Mouse (Mus musculus) left cerebral cortex, postnatal 14 days (tissue): Measurements from ENCODE around the gene Nme2. TPM values are rescaled to one million over a fixed set of nuclear protein-coding genes. Genes with fewer than 3 reads are reported as not detected.
"Not testable (repeated sequence)": the region's sequence is repeated elsewhere in the genome, so short reads cannot be mapped to it uniquely, and the experiment has no call there.

Experiments used
- DNase-seq, 2 experiments: peaks; one replicate each; pipeline ENCODE4 v3.0.0; 2021 to 2022; ENCODE audit warnings: low spot score in 2 of 2, mixed read lengths in 1 of 2
- intact Hi-C: fragments of 180-260 bp; cut with DNase I; formaldehyde crosslinking; loops from one replicate; pipeline ENCODE4 v1.15.1; 2025
- total RNA-seq, 2 experiments: library from RNA; stranded (reverse); gene quantifications; 2 replicates each; pipeline ENCODE4 v1.2.3; 2021

The Nme2 gene
- total RNA-seq, 2 experiments from 2014 or later = 93.0 to 113 TPM

DNA sequence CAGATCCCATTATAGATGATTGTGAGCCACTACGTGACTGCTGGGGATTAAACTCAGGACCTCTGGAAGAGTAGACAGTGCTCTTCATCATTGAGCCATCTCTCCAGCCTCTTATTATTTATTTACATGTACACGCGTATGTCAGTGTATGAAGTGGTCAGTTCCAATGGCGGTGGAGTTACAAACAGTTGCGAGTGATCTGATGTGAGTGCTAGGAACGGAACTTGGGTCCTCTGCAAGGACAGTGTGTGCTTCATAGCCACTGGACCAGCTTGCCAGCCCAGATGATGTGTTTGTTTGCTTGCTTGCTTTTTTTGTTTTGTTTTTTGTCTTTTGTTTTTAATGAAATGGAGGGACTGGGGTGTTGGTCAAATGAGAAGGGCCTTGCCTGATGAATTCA, 13.1 kb upstream of the Nme2 start:
- intact Hi-C loops = loop anchor here (2.0 to 10.0 kb wide), 3 partner anchors 26 to 256 kb away; no protein-coding TSS in a partner anchor

DNA sequence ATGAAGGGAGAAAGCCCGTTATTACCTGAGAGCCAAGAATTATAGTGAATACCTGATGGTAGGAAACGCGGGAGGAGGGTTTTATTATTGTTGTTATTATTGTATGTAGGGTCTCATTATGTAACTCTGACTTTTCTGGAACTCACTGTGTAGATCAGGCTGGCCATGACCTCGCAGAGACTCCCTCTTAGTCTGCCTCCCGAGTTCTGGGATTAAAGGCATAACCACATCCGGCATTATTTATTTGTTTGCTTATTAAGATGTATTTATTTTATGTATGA, 12.7 kb upstream of the Nme2 start:
- intact Hi-C loops = loop anchor here (2.0 to 10.0 kb wide), 3 partner anchors 26 to 256 kb away; no protein-coding TSS in a partner anchor
- DNase-seq = no peak

More for the DNA sequence above, 13.1 kb upstream of the Nme2 start:
- no peak for DNase-seq

DNA sequence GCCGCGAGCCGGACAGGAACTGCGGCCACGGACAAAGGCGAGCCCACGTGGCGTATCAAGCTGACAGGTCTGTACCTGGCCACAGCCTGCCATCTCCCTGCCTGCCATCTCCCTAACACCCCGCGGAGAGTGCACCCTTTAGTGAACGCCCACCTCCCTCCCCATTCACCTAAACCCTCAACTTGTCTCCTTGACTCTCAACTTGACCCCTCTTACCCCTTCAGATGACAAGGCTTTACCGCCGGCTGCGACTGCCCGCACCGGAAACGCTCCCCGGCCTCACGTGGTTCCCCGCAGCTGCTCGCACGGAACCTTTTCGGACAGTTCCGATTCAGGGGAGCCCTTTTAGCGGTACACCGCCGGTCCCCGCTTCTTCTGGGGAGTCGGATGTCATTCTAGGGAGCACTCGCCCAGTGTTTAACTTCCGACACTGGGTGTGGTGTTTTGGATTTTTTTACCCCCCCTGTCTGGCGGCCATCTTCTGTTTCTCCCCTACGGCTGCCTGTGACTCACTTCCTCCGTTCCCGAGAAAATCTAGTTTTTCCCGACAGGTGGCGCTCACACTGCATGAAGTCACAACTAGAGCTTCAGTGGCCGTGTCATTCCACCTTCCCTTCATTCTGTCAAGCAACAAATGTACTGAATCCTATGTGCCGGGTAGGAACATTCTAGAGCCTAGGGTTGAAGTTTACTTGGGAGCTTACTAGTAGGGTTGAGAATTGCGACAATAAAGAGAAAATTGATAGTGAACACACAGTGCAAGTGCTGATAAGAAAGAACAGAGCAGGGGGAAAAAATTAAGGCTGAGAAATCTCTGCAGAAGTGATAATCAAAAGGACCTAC, 12.2 kb upstream of the Nme2 start, which contains the start of the genes Gm20390 and Nme1:
Gm20390 (minus strand) TSS at position 289 of the 843 bp plus-strand sequence.
Nme1 (minus strand) TSS at position 517 of the 843 bp plus-strand sequence.
- DNase-seq = peak; percentile 99

DNA sequence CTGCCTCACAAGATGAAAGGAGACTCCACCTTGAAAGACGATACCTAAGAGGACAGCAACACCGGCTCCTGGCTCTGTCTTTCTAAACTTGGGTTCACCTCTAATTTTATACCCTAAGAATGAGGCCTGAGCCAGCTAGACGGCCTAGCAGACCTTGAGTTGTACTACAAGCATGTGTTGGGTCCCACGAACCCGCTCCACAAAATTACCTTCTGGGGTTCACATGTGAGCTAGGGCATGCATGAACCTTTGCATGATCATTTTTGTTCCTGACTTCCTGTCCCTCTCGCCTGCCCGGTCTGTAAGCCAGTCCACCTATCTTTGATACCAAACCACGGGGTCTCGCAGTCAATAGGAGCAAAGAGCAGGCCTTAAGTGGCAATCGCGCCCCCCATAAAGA, 11.3 kb upstream of the Nme2 start:
- intact Hi-C loops = loop anchor here (10.0 kb wide), 1 partner anchor 257 kb away; no protein-coding TSS in a partner anchor
- DNase-seq = no peak

More for the DNA sequence above, 12.2 kb upstream of the Nme2 start, which contains the start of the genes Gm20390 and Nme1:
- intact Hi-C loops = loop anchor here (2.0 to 10.0 kb wide), 3 partner anchors 27 to 257 kb away; no protein-coding TSS in a partner anchor

DNA sequence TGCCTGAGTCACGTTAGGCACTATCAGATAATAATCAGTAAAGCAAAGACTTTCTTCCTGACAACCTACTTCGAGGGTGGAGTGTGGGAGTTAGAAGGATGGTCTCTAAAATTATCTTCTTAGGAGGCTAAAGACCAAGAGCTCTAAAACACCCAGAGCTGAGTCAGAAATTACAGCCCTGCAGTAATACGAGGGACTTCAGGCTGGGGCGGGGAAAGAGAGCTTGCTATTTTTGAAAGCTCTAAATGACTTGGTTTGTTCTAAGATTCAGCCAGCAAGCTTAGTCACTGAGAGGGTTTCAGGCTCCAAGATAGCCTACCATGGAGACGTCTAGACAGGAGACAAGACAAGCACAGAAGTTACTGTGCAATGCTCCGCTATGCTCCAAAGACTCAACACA, 9.3 kb upstream of the Nme2 start:
- intact Hi-C loops = loop anchor here (10.0 kb wide), 1 partner anchor 259 kb away; no protein-coding TSS in a partner anchor
- no peak for DNase-seq

DNA sequence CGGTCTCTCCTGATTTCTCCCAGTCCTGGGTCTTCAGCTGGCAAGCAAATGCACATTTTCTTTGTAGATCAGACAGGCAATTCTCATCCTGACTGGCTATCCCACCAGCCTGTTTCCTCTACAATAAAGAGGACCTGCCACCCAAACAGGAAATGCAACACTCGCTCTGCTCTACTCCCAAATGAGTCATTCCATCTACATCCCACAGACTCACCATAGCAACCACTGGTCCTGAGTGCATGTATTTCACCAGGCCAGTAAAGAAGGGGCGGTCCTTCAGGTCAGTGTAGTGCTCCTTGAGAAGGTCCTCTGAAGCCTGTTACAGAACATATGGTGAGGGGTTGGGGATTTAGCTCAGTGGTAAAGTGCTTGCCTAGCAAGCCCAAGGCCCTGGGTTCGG, 7.0 kb upstream of the Nme2 start:
- DNase-seq = no peak
- intact Hi-C loops = loop anchor here (10.0 kb wide), 1 partner anchor 262 kb away; no protein-coding TSS in a partner anchor

DNA sequence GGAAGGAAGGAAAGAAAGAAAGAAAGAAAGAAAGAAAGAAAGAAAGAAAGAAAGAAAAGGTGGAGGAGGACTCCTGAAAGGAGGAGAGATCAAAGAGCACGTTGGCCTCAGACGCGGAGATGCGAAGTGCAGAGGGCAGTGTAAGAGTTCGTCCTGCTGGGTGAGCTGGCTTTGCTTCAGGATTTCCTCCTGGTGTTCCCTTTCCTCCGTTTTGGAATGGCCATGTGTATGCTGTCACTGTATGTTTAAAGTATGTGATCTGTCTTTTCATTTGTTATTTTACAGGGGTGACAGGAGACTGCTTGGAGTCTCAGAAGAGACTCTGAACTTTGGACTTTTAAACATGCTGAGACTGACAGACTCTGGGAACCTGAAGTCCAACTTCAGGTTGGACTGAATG, 5.4 kb upstream of the Nme2 start:
- intact Hi-C loops = loop anchor here (10.0 kb wide), 1 partner anchor 263 kb away; no protein-coding TSS in a partner anchor
- DNase-seq = no peak

DNA sequence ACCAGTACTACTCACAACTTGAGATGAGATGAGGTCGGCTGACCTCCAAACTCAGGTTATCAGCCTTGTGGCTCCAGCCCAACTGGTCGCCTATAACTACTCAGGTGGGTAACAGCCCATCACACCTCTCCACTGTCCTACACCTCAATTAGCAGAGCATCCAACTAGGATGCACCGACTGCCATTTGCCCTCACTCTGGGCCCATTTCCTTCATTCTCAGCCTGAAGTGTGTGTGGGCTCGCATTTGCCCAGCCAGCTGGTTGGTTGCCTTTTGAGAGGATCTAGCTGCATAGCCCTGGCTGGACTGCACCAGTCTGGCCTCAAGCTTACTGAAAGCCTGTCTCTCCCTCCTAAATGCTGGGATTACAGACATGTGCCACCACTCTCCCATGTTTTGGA, 1.7 kb upstream of the Nme2 start:
- intact Hi-C loops = no loop called here
- DNase-seq = no peak

DNA sequence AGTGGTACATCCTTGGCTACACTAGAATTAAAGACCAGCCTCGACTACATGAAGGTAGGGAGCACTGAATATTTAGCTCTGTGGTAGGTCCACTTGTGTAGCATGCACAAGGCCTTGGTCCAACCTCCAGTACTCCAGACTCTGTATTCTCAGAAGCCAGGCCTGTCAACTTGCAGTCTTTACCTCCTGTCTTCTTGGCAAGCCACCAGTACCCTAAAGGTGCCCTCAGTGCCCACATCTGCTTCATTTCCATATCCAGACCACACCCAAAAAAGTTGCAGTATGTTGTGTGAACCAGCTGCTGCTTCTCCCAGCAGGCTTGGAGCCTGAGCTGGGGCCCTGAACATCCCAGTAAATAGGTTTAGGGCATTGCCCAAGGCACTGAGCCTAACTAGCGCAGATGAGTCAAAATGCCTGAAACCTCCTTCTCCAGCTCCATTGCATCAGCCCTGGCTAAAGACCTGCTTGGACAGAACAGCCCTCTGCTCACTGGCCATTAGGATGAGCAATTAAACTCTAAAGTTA, 1.0 kb upstream of the Nme2 start:
- intact Hi-C loops = no loop called here
- DNase-seq = no peak

DNA sequence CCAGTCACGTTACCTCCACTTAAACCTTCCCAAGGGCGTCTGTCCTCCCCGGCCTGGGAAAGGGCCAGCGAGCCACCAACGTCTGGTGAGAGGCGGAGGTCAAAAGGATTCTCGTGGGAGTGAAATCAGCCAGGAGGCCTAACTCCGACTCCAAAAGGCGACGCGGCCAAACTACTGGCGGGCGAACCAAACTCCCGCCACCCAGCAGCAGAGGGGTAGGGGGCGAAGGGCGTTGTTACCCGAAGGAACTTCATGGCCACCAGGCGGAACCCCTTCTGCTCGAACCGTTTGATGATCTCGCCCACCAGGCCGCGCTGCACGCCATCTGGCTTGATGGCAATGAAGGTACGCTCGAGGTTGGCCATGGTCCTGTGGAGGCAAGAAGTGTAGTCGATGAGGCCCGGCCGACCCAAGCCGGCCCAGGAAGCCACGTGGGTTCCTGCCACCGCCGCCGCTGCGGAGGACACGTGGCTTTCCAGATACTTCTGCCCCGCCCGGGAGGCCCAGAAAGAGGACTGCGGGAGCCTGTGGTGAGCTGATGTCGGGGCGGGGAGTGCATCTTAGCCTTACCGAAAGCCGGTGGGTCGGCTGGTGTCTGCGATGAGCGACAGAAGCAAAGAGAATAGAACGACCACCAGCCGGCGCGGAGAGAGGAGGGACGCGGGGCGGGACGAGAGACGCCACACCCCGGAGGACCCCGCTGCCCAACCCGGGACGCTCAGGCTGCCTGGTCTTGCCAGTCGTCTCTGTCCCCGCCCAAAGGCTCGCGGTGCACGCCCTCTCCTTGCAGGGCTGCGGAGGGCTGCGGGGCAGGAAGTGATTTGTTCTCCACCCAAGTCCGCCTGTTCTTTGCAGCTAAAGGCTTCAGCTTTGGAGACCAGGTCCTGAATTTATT, 556 bp downstream of the Nme2 start:
- intact Hi-C loops = no loop called here

DNA sequence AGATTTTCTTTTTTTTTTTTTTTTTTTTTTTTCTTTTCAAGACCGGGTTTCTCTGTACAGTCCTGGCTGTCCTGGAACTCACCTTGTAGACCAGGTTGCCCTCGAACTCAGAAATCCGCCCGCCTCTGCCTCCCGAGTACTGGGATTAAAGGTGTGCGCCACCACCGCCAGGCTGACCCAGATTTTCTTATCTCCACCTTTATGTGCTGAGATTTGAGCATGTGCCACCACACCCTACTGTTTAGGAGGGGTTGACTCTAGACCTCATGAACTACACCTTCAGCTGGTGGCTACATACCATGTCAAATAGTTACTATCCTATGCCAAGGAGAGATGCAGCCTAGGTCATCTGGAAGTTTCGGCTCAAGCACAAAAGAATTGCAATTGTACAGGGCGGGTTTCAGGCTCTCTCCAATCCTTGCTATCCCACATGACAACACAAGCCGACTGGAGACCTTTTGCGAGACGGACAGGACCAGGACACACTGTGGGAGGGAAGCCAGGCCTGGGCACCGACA, 1.3 kb downstream of the Nme2 start:
- no peak for DNase-seq
- intact Hi-C loops = no loop called here

More for the DNA sequence above, 556 bp downstream of the Nme2 start:
- peak; percentile 79 to 87 for DNase-seq

DNA sequence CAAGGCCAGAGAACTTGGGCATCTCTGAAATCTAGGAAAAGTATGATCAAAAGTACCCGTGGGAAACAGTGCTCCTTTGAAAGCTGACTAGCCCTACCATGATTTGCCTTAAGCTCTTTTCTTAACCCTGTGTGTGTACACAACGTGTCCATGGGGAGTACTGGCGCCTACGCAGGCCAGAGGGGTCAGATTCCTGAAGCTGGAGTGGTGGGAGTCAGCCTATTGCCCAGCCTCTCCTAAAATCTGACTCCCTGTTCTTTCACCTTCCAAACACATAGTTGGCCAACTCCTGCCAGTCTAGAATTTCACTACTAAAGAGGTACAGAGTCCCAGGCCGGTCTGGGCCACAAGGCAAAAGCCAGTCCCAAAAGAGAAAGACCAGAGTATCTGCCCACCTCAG, 3.7 kb downstream of the Nme2 start:
- intact Hi-C loops = no loop called here
- no peak for DNase-seq

DNA sequence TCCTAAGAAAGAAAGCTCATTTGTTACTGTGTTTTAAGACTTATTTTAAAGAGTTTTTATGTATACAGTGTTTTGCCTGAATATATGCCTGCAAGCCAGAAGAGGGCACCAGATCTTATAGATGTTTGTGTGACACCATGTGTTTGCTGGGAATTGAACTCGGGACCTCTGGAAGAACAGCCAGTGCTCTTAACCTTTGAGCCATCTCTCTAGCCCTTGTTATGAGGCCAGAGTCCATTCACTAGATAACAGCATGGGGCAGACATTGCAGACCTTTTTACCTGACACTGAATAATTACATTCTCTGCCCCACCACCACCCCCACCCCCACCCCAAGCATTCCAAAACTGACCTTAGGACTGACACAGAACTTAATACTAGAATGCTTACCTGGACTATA, 6.0 kb downstream of the Nme2 start:
- intact Hi-C loops = no loop called here
- DNase-seq = no peak

DNA sequence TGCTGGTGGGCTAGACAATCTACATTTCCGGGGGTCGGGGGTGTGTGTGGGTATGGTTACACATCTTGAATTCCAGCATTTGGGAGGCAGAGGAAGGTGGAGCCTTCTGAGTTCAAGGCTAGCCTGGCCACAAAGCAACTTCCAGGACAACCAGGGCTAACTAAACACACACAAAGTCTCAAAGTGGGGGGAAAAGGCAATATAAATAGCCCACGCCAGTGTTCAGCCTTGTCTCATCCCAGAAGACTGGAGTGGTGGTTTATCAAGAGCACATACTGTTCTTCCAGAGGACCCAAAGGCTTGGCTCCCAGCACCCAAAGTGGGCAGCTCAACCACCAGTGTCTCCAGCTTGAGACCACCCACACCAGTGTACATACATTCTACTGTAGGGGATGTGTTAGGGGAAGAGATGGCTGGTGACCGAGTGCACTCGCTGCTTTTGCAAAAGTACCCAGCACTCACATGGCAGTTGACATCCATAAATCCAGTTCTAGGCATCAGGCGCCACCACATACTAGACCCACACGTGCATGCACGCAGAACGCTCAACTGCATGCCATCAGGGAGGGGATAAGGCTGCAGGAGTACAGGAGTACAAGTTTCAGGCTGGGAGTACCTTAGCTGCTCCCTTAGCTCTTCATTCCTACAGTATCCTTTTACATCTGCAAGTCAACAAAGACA, 7.0 kb downstream of the Nme2 start:
- DNase-seq = no peak
- intact Hi-C loops = no loop called here

DNA sequence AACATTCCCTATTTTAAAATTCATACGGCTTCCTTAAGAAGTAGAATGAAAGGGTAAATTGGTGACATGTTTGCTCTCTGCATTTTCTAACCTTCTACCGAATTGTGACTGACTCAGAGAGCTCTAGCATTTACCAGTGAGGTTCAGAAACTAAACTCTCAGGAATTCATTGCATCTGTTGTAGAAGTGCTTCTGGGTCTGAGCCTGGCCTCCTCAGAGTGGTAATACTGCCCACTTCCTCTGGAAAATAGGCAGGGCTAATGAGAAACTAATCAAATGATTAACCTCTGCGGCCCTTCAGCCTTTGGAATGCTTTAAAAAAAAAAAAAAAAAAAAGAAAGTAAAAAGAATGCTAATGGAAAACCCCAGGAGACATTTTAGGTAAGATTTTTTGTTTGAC, 11.1 kb downstream of the Nme2 start:
- no peak for DNase-seq
- intact Hi-C loops = no loop called here

DNA sequence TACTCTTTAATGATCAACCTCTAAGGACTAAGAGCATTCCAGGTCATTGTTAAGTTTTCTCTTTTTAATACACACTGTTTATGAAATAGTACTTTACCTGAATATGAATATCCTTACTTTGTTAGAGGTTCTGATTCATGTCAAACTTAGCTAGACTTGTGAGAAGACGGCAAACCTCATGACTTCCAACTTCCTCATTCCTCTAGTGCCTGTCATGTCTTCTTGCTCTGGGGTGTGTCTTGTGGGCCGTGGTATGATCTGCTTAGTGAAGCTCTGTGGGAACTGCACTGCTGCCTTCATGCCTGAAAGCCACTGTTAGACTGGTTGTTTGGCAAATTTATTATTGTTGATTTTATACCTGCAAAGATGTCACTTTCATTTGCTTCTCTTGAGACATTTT, 15.2 kb downstream of the Nme2 start:
- DNase-seq = no peak
- intact Hi-C loops = no loop called here

DNA sequence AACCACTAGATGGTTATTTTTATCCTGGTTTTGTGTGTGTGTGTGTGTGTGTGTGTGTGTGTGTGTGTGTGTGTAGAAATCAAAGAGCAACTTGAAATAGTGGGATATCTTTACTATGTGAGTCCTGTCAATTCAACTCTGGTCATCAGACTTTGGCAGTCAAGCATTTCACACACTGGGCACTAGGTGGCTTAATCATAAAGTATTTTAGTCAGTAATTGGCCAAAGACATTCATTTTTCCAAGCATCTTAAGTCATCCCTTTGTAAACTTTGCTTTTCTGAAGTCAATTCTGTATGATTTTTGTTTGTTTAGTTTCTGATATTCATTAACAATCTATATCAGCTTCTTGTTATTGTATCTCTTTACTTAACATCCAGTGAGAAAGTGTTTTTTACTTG, 27.0 kb downstream of the Nme2 start:
- DNase-seq = no peak
- intact Hi-C loops = no loop called here

DNA sequence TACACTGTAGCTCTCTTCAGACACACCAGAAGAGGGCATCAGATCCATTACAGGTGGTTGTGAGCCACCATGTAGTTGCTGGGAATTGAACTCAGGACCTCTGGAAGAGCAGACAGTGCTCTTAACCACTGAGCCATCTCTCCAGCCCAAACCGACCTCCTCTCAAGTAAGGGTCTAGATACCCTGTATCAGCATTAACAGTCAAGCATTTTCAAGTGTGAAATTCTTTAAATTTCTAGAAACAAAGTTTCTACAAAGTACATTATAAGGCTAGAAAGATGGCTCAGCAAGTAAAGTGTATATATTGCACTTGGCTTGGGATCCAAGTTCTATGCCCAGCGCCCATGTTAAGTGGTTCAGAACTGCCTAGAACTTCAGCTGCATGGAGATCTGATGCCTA, 41.0 kb downstream of the Nme2 start:
- intact Hi-C loops, DNase-seq: not testable (repeated sequence)

DNA sequence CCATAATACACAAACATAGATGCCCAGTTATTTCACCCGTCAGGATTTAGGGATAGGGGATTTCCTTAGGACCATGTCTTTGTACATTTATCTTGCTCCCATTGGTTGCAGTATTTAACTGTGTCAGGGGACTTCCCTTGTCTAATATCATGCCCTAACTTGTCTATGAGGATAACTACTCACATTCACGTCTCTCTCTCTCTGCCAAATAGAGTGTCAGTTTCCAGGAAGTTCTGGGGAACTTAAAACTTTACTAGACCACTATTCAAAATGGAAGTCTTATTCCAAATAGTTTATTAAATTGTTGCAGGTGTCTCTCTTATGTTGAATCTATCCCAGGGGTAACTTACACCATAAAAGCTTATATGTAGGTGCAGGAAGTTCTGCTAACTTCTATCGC, 44.5 kb downstream of the Nme2 start:
- intact Hi-C loops = no loop called here
- DNase-seq = no peak
